Mouse (Mus musculus) stomach, postnatal 0 days (tissue): ENCODE measurements around the gene Nfs1. TPM values are rescaled to one million over a fixed set of nuclear protein-coding genes. Genes with fewer than 3 reads are reported as not detected.

Experiments used
- ATAC-seq: fragments of 200-750 bp; cut with Nextera tagmentation; 2 replicates; pipeline ENCODE4 v1.8.0; 2017; ENCODE audit not compliant: low FRiP score, low TSS enrichment
- DNase-seq: peaks from one replicate; pipeline ENCODE4 v3.0.0-alpha.2; 2016; ENCODE audit warnings: low spot score
- H3K27ac ChIP-seq: fragments of 300-500 bp; sonication (generic); replicated peaks from 2 replicates; pipeline ENCODE4 v1.5.1; 2014; ENCODE audit warnings: mild to moderate bottlenecking, control low read depth
- H3K27me3 ChIP-seq: fragments of 300-500 bp; sonication (generic); 2 replicates; pipeline ENCODE4 v1.6.1; 2014; ENCODE audit warnings: low read length; ENCODE audit not compliant: control insufficient read depth, insufficient read depth
- H3K36me3 ChIP-seq: fragments of 300-500 bp; sonication (generic); 2 replicates; pipeline ENCODE4 v1.6.1; 2014; ENCODE audit warnings: low read length, mixed read lengths; ENCODE audit not compliant: control insufficient read depth, insufficient read depth
- H3K4me1 ChIP-seq: fragments of 300-500 bp; sonication (generic); replicated peaks from 2 replicates; pipeline ENCODE4 v1.6.1; 2014; ENCODE audit warnings: antibody characterized with exemption; ENCODE audit not compliant: control insufficient read depth, insufficient read depth
- H3K4me2 ChIP-seq: fragments of 300-500 bp; sonication (generic); replicated peaks from 2 replicates; pipeline ENCODE4 v1.6.1; 2014; ENCODE audit warnings: low read depth, mild to moderate bottlenecking, control low read depth, moderate library complexity
- H3K4me3 ChIP-seq: fragments of 300-500 bp; sonication (generic); 2 replicates; pipeline ENCODE4 v1.5.1; 2014; ENCODE audit warnings: low read depth, low read length, control low read depth
- H3K9ac ChIP-seq: fragments of 300-500 bp; sonication (generic); 2 replicates; pipeline ENCODE4 v1.6.1; 2014; ENCODE audit warnings: mild to moderate bottlenecking, low read length, control low read depth, mixed read lengths
- H3K9me3 ChIP-seq: fragments of 300-500 bp; sonication (generic); 2 replicates; pipeline ENCODE4 v1.6.1; 2016; ENCODE audit warnings: low read length; ENCODE audit not compliant: control insufficient read depth
- CTCF ChIP-seq: IDR thresholded peaks from 2 replicates; pipeline ENCODE4 v1.5.1; 2016; ENCODE audit warnings: antibody characterized with exemption, low read depth, mild to moderate bottlenecking, moderate library complexity
- EP300 ChIP-seq: optimal IDR thresholded peaks from 2 replicates; pipeline ENCODE3; 2016; ENCODE audit warnings: antibody characterized with exemption
- WGBS: fragments of 180-500 bp; shearing (Covaris S2); extraction: QIAGEN DNeasy Blood & Tissue Kit; methylation state at CpG from one replicate; pipeline ENCODE4 v1.1.7; 2014; 5-methylcytosine and 5-hydroxymethylcytosine counted together
- polyA plus RNA-seq: library from polyadenylated mRNA; unstranded; fragments of >200 nt; fragmentation: Nextera tagmentation; extraction: Ambion mirVana; gene quantifications from 2 replicates; pipeline ENCODE4 v1.2.1, GENCODE M21; 2015

Gene Nfs1
- polyA plus RNA-seq, 1 experiment from 2014 or later: 40.3 TPM

DNA sequence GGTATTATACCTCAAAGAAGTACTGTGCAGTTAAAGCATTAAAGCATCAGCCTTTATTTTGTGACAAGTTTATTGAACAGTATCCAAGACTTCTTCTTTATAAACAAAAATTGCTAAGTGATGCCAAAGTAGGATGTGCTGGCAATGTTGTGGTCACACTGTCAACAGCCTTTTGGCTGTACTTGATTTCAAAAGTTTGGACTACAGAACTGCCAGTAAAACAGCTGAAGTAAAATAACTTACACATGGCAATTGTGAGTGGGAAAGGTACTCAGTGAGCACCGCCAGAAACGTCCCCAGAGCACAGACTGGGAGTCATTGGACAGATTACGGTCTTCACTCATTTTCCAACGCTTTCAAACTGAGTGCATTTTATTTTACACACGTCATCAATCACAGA lies 52.1 kb downstream of the Nfs1 start:
- no peak overlapping the region for H3K4me3 ChIP-seq
- H3K9ac ChIP-seq: no peak overlapping the region
- no peak overlapping the region for H3K27ac ChIP-seq
- H3K9me3 ChIP-seq: no peaks in the 10 kb centered on the region
- no peak for ATAC-seq
- no peaks in the 10 kb centered on the region; the same call in 1 of the 2 replicates for H3K4me1 ChIP-seq
- H3K27me3 ChIP-seq: no peaks in the 10 kb centered on the region
- TF ChIP-seq CTCF (no peak), EP300 (no peak)
- DNase-seq: no peak
- peaks cover 5% of the 10 kb centered on the region for H3K36me3 ChIP-seq
- 56% methylated on average over 5 of the region's 5 CpGs for WGBS
- H3K4me2 ChIP-seq: no peak overlapping the region

DNA sequence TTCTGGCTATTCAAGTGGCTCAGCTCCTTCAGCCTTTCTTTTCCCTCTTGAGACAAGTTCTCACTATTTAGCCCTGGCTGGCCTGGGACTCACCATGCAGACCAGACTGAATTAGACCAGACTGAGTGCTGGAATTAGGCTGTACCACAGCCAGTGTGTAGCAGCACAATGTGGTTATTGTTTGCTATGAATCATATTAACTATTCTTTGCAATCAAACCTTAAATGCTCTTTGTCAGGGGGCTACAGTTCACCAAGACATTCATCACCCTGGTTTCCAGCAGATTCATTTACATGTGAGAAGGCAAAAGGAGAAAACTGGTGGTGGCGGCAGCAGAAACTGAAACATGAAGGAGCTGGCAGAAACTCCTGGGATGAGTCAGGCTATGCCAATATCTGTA lies 54.2 kb downstream of the Nfs1 start:
- DNase-seq (no peak), ATAC-seq (no peak)
- H3K27ac ChIP-seq: no peak overlapping the region
- H3K9ac ChIP-seq: no peak overlapping the region
- H3K4me3 ChIP-seq: no peak overlapping the region
- no peaks in the 10 kb centered on the region for H3K27me3 ChIP-seq
- no peaks in the 10 kb centered on the region; the same call in 1 of the 2 replicates for H3K36me3 ChIP-seq
- no peaks in the 10 kb centered on the region for H3K9me3 ChIP-seq
- TF ChIP-seq EP300 (no peak), CTCF (no peak)
- 52% methylated on average over 1 of the region's 1 CpGs for WGBS
- no peak overlapping the region for H3K4me2 ChIP-seq
- no peaks in the 10 kb centered on the region; the same call in 1 of the 2 replicates for H3K4me1 ChIP-seq

DNA sequence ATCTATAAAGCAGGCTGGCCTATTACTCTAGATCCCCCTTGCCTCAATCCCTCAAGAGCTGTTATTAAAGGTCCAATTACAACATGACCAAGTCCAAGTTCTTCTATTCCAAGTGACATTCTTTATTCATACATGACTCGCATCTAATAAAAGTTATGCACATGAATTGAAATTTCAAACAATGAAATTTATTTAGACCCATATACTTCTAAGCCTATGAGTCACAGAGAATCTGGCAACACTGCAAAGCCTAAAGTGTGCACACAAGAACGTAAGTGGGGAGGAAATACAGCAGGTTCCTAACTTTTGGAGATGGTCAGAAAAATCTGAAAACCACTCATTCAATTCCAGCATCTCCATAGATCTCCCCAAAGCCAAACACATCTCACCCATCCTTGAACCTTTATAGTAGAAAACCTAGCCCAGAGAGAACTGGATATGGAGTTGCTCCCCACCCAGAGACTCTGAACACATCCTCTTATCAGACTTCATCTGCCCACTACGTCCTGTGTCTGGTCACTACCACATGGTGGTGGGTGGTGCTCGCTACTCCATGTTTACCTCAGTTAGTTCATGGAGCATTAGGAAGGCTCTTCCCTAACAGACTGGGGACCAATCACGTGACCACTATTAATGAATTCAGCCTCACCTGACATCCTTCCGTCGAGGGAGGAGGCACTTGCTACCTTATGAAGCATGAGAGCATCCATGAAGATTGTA lies 56.4 kb downstream of the Nfs1 start:
- 80% methylated on average over 7 of the region's 7 CpGs for WGBS
- H3K9me3 ChIP-seq: no peaks in the 10 kb centered on the region
- H3K4me3 ChIP-seq: no peak overlapping the region
- no peaks in the 10 kb centered on the region for H3K27me3 ChIP-seq
- TF ChIP-seq CTCF: no peak
- no peak for TF ChIP-seq EP300
- DNase-seq (no peak), ATAC-seq (no peak)
- H3K4me1 ChIP-seq: no peaks in the 10 kb centered on the region; the same call in 1 of the 2 replicates
- H3K4me2 ChIP-seq: no peak overlapping the region
- H3K9ac ChIP-seq: no peak overlapping the region
- no peak overlapping the region for H3K27ac ChIP-seq
- no peaks in the 10 kb centered on the region for H3K36me3 ChIP-seq

DNA sequence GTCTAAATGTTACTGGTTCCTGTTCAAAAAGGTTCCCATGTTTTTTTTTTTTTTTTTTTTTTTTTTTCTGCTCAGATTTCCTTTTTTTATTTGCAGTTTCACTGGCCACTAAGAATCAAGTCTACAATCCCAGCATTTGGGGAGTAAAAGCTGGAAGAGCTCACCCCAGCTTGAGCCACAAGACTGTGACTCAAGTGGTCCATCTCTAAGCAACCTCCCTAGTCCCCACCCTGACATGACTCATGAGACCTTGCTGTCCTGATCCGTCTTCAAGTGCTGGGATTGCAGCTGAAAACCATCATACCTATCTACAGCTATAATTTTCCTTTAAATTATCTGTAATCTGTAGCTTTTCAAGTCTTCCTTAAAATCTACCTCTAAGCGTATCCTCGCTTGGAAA lies 59.4 kb downstream of the Nfs1 start:
- H3K36me3 ChIP-seq: no peaks in the 10 kb centered on the region
- no peak overlapping the region for H3K9ac ChIP-seq
- DNase-seq (no peak), ATAC-seq (no peak)
- no peak overlapping the region for H3K4me3 ChIP-seq
- H3K4me2 ChIP-seq: no peak overlapping the region
- WGBS: 74% methylated on average over 3 of the region's 3 CpGs
- H3K9me3 ChIP-seq: no peaks in the 10 kb centered on the region
- TF ChIP-seq EP300 (no peak), CTCF (no peak)
- no peaks in the 10 kb centered on the region for H3K27me3 ChIP-seq
- no peaks in the 10 kb centered on the region for H3K4me1 ChIP-seq
- no peak overlapping the region for H3K27ac ChIP-seq

DNA sequence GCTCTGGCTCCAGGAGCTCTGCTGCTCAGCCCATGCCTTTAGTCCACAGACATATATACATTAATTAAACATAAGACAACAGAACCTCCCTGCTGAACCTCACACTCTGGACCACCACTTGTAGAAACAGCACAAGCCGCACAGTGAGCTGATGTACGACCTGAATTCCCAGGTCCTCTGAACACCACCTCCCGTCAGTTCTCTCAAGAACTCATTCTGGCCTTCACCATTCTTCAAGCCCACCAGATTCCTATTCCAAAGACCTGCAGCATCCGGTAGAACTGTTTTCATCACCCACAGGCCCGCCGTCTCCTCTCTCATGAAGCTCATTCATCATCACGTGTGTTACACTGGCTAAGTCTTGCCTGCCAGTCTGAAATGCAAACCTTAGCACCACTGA lies 63.6 kb downstream of the Nfs1 start:
- Histone ChIP-seq H3K9ac (no peak overlapping the region), H3K9me3 (no peaks in the 10 kb centered on the region), H3K4me3 (no peak overlapping the region), H3K4me2 (no peak overlapping the region), H3K36me3 (peaks cover 12% of the 10 kb centered on the region), H3K27ac (no peak overlapping the region), H3K27me3 (no peaks in the 10 kb centered on the region), H3K4me1 (no peaks in the 10 kb centered on the region)
- 69% methylated on average over 7 of the region's 7 CpGs for WGBS
- no peak for ATAC-seq
- TF ChIP-seq EP300: no peak
- TF ChIP-seq CTCF: no peak
- DNase-seq: no peak

DNA sequence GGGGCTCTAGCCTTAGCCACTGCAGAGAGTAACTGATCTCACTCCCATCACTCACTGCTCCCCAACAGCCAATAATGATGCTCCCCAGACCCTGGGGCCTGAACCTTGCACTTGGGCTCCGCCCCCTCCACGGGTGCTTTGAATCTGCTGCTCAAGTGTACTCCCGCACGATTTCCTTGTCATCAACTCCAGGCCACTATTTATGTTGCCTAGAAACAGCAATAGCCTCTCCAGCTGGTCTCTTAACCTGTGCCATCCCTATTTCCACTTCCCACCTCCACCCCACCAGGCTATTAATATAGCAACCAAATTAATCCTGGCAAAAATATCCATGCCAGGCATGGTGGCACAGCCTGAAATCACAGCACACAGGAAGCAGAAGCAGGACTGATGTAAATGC lies 64.3 kb downstream of the Nfs1 start:
- 40% methylated on average over 4 of the region's 4 CpGs for WGBS
- Histone ChIP-seq H3K27me3 (no peaks in the 10 kb centered on the region), H3K4me3 (no peak overlapping the region), H3K4me1 (no peaks in the 10 kb centered on the region), H3K27ac (no peak overlapping the region), H3K9me3 (no peaks in the 10 kb centered on the region), H3K9ac (no peak overlapping the region; the same call in 1 of the 2 replicates), H3K36me3 (peaks cover 13% of the 10 kb centered on the region), H3K4me2 (no peak overlapping the region)
- no peak for ATAC-seq
- no peak for DNase-seq
- TF ChIP-seq CTCF: no peak
- TF ChIP-seq EP300: no peak
